Mouse (Mus musculus) thymus, postnatal 14 days (tissue): ENCODE measurements at regions not wholly inside any gene's neighbourhood (a gene's known extent, or its start where the extent isn't known, plus 50 kb on each side); places are given as distances from the start of the nearest gene placed in this dataset.

Experiments used
- DNase-seq: peaks from one replicate; pipeline ENCODE4 v3.0.0; 2021

- DNase-seq, result no peak
Observed at GRCm38 (mm10) chr16:49606500-49606899, 92.5 kb upstream of the Ift57 start.

DNA sequence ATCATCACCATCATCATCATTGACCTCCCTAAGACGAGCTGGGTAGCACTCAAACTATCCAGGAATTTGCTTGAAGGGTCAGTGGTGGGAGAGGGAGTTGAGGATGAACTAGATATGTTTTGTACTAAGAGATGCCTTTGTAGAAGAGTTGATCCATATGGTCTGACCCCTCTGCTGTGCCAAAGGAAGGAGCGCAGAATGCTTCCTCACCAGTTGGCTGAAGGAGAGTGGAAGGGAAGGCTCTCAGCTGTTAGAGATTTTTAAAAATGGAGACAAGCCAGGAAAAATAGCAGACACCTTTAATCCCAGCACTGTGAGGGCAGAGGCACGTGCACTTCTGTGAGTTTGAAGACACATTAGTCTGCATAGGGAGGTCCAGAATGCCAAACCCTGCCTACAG is 84.2 kb upstream of the Ift57 start:
- DNase-seq, result no peak

- DNase-seq, result no peak
Observed at GRCm38 (mm10) chr16:49615342-49616020, 83.6 kb upstream of the Ift57 start.

DNA sequence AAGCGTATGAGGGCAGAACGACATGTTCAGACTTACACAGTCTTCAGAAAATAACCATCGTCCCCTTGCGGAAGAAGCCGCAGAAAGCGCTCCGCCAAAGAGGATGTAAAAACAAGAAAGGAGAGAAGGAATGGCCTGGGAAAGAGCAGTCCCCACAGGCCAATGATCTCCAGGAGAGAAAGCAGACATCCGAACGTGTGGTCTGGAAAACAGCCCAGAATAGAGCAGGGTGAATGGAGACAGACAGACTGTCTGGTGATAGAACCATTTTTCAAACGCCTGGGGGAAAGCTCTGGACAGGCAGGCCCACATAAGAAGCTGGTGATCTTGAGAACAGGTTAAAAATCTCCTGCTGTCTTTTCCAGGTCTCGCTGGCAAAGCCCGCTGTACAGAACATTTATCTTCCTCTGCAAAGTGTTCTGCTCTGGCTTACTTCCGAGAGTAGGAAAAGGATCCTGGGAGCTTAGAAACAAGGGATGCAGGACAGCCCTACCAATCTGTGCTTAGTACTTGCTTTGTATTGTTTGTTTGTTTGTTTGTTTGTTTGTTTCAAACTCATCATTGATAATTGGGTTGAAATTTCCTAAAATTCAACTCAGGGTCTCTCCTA is 82.7 kb upstream of the Ift57 start:
- no peak for DNase-seq

DNA sequence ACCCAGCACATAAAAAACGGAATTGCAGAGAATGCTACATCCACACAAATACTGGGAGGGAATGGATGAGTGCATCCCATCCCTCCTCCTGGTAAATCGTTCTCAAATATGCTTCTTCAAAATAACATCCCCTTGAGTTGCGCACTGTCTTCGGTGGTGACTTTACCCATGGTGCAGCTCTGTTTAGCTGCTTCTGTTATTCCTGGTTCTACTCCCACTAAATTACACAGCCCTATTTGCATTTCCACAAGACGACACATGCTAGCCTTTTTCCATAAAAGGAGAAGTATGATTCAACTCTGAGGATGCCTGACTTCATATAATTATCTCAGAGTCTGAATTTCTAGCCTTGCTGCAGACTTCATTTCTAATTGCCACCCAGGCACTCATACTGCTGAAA is 65.5 kb upstream of the Ift57 start:
- no peak for DNase-seq

- no peak for DNase-seq
Observed at GRCm38 (mm10) chr16:49635506-49635905, 63.5 kb upstream of the Ift57 start.

DNA sequence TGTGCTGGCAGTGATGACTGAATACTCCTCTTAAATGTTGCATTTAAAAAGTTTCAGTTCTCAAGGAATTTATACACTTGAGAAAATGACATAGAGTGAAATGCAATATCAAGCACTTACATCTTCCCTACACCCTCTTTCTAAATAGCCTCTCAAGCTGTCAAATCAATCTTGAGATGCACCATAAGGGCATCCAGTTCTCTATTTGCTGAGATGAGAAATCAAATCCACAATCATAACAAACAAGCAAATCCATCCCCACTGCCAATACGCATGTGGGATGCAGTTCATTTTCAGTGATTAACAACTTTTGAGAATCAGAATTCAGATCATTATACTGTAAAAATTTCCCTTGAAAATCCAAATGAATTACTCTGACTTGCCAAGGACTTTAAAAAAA is 62.6 kb upstream of the Ift57 start:
- DNase-seq, result no peak

- DNase-seq, result no peak
Observed at GRCm38 (mm10) chr16:49642696-49643095, 56.3 kb upstream of the Ift57 start.

DNA sequence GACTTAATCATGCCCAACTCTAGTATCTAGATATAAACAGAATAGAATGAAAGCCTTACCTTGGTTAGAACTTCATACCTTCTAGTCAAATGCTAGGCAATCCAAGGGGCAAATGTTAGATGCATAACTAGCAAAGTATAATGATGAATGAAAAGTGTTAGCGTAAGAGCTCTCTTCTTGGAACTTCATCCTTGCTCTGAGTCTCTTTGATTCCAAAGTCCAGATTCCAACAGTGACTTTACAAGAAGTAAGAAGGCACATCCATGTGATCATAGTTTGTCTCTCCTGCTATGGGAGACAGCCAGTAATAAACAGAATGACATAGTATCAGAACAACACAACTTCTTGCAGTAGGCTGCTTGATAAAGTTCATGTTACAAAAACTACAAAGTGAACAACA is 54.6 kb upstream of the Ift57 start:
- no peak for DNase-seq

DNA sequence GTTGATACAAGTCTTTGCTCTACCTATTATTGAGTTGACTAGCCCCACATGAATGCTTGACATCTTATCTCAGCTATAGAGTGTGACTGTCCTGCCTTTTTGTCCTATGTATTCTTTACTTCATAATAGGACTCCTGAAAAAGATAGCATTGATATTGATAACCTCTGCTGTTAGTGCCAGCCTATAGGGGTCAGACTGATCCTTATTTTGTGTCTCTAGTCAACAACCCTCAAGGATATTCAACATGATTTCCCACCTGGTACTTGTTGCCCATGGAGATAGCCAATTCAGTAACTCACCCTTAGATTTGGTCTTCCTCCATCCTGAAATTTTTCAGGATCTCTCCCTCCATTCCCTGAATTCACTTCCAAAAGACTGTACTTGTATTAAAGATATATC is 52.6 kb upstream of the Ift57 start:
- no peak for DNase-seq
